Mouse (Mus musculus) frontal cortex, postnatal 14 days (tissue): ENCODE measurements around the gene Gzmd.
"Not testable (repeated sequence)": the region's sequence is repeated elsewhere in the genome, so short reads cannot be mapped to it uniquely, and the experiment has no call there.

Experiments used
- DNase-seq, 2 experiments: peaks; one replicate each; pipeline ENCODE4 v3.0.0; 2022; ENCODE audit warnings: low spot score in 2 of 2

Gzmd gene

DNA sequence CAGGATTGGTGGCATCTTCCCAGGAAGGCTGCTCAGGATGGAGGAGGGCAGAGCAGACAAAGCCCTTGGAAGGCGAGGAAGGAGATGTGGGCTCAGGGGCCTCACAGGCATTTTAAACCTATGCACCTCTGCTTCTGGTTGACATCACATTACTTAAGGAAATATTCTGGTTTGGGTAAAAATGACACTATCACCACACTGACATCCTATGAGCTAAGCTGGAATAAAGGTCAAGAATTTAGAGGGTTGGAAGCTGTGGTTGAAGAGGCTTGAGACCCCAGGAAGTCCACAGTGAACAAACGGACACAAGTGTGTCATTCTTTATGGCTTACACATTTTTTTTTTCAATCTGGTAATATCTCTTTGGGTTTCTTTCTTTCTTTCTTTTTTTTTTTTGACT is at the start of gene Gzmd:
TSS of gene Gzmd (minus strand) at position 101 of the 400 bp plus-strand sequence.
- not testable (repeated sequence) for DNase-seq

DNA sequence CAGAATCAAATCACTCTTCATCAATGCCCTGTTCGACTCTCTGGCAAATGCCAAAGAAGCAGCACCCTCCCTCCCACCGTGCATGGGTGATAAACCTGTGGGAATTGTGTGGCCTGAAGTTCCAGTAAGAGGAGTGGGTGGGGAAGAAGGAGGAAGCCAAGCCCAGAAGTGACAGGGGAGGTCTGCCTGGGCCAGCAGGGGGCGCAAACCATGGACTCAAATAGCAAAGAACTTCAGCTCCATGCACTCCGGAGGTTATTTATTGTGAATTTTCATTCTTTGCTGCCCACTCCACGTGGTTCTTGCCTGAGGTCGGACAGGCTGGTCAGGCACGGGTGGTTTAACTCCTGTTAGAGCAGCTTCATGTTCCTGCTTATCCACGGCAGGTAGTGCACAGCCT is 45.2 kb upstream of the Gzmd start:
- DNase-seq = not testable (repeated sequence)

DNA sequence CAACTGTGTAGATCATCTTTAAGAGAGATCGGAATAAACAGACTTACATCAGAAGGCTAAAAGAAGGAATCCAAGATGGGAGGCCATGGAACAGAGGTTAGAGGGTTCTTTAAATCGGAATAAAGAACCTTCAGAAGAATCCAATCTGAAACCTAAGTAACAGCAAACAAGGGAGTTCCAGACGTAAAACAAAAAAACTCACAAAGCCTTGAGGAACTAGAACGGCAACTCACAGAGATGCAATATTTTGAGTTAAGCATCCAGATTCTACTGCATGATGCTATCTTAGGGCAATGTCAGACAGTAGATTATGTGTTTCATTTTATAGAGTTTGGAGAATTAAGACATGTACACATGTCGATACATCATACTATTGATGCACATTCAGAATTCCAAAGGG is 42.1 kb upstream of the Gzmd start, which contains the start of gene Gzmn:
TSS of gene Gzmn (minus strand) at position 101 of the 400 bp plus-strand sequence.
- no peak for DNase-seq

DNA sequence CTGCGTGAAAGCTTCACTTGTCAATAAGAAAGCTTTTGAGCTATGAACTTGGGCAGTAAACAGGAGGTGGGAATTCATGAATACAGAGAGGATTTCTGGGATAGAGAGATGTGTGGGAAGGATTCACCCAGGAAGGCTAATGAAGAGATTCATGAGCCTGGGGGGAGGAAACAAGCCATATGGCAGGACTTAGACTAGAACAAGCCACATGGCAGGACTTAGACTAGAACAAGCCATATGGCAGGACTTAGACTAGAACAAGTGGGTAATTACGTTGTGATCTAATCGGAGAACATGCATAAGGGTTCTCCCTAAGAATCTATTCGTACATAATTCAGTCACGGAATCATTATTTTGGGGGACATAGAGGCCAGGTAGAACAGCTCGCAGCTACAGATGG is 41.0 kb upstream of the Gzmd start:
- no peak for DNase-seq

DNA sequence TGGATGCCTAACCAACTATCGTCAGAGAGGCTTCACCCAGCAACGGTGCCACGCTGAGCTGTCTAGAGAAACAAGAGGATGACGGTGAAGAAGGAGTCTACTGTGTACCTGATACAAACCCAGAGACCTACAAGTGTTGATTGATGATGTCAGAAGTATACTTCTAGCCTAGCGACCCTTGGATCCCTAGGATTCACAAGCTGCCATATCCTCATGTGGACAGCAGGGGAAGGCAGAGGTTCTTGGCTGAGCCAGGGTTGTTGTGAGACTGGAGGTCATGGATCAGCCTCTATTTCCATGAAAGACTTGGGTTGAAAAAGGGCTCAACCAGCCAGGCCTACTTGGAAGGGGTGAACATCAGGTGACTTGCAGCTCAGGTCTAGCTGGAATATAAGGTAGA is 40.3 kb upstream of the Gzmd start:
- DNase-seq = no peak

DNA sequence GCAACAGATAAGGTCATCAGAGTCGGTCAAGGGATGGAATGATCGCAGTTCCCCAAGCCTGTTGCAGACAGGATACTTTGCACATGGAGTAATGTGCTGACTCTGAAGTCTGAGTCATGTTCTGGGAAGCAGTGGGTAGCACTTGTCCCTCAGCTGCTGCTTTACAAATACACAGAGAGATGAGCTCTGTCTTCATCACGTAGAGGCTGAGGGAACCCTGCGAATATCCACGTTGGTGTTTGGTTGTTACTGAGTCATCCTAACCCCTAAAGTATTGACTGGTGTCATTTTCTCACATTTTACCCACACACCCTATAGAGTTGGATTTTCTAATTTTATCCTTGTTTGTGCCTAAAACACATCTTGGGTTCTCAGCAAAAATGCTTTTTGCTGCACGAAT is 35.6 kb upstream of the Gzmd start:
- peak in 1 of 2 experiments; percentile 7 for DNase-seq

DNA sequence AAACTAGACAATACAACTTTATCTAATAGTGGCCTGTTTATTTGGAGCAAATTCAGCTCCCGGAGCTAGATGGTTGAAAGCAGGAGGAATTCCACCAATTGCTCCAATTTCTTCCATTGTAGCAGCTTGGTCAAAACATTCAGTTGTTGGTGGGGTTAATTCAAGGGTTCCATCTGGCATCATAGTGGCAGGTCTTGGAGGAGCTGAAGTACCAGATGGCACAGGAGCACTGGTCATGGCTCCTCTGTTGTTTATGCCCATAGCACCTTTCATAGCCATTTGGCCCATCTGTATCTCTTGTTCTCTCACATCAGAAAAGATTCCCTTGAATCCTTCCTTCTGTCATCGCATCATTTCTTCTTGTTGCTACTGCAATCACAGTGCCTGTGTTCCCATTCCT is 29.7 kb upstream of the Gzmd start:
- DNase-seq = no peak

DNA sequence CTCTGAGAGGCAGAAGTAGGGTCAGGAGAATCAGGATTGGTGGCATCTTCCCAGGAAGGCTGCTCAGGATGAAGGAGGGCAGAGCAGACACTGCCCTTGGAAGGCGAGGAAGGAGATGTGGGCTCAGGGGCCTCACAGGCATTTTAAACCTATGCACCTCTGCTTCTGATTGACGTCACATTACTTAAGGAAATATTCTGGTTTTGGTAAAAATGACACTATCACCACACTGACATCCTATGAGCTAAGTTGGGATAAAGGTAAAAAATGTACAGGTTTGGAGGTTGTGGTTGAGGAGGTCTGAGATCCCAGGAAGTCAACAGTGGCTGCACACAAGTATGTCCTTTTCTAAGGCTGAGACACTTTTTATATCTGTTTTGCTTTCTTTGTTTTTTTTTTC is 27.1 kb upstream of the Gzmd start, which contains the start of gene Gzmg:
TSS of gene Gzmg (minus strand) at position 101 of the 400 bp plus-strand sequence.
- not testable (repeated sequence) for DNase-seq

DNA sequence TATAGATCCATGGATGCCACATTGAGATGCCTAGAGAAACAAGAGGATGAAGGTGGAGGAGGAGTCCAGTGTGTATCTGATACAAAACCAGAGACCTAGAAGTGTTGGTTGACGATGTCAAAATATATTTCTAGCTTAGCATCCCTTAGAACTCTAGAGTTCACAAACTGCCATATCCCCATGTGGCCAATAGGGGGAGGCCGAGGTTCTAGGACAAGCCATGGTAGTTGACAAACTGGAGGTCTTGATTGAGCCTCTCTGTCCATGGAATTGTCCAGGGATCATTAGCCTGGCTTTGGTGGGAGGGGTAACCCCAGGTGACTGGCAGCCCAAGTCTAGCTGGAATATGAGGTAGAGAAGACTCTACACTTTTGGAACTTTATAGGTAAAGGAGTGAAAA is 22.9 kb upstream of the Gzmd start:
- DNase-seq = no peak

DNA sequence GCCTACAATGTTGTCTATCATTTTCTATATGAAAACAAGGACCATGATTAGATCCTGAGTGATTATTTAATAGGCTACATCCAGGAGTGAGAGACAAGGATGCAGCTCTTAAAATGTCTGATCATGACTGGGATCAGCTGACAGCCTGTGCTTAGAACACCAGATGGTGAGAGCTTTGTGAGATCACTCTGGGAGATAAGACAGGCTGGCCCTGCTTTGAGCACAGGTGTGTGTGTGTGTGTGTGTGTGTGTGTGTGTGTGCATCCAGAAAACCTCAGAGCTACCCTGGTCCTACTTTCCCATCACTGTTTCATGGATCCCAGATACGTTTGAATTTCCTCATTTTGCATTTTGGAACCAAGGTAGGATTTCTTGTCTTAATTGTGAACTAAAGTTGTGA is 1.3 kb upstream of the Gzmd start:
- not testable (repeated sequence) for DNase-seq

DNA sequence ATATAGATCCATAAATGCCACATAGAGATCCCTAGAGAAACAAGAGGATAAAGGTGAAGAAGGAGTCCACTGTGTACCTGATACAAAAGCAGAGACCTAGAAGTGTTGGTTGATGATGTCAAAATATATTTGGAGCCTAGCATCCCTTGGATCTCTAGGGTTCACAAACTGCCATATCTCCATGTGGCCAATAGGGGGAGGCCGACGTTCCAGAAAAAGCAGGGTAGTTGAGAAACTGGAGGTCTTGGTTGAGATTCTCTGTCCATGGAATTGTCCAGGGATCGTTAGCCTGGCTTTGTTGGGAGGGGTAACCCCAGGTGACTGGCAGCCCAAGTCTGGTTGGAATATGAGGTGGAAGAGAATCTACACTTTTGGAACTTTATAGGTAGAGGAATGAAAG is 4.1 kb downstream of the Gzmd start:
- no peak for DNase-seq

DNA sequence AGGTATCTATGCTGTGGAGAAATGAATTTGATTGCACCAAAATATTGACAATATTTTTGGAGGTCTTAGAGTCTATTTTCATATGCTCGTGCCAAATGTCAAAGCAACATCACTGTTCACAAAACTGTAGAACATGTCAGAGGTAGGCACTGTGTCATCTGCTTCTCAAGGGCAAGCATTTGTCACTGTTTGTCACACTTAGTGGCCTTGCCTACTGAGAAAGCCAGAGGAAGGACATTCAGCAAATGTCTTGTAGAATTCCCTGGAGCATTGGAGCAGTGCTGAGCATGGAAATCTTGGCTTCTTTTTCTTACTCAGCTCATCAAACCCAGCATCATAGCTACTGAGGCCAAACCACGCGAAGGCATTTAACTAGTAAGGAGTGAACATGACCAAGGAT is 8.9 kb downstream of the Gzmd start:
- no peak for DNase-seq

DNA sequence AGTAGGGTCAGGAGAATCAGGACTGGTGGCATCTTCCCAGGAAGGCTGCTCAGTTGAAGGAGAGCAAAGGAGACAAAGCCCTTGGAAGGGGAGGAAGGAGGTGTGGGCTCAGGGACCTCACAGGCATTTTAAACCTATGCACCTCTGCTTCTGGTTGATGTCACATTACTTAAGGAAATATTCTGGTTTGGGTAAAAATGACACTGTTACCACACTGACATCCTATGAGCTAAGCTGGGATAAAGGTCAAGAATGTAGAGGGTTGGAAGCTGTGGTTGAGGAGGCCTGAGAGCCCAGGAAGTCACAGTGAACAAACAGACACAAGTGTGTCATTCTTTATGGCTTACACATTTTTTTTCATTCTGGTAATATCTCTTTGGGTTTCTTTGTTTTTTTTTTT is 11.9 kb downstream of the Gzmd start, which contains the start of gene Gzme:
TSS of gene Gzme (minus strand) at position 101 of the 400 bp plus-strand sequence.
- no peak for DNase-seq

DNA sequence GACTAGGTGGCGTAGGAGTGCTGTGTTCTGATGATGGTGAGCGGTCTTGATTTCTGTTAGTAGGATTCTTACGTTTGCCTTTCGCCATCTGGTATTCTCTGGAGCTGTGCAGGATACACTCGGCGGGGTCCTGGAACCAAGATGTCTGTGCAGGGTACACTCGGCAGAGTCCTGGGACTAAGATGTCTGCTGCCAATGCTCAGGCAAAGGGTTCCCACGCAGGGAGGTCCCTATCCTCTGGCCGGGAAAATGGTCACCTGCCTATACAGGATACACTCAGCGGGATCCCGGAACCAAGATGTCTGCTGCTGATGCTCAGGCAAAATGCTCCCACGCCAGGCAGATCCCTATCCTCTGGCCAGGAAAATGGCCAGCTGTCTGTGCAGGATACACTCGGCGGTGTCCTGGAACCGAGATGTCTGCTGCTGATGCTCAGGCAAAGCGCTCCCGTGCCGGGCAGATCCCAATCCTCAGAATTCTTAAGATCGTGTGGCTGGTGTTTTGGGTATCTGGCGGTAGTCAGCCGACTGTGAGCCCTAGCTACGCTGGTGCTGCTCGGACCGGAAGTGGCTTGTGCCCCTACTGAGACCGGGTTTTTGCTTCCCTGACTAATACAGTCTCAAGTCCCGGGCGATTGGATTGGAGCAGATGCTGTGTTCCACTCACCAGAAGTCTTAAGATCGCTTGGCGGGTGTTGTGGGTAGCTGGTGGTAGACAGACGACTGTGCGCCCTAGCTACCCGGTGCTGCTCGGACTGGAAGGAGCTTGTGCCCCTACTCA is 16.7 kb downstream of the Gzmd start:
- not testable (repeated sequence) for DNase-seq

DNA sequence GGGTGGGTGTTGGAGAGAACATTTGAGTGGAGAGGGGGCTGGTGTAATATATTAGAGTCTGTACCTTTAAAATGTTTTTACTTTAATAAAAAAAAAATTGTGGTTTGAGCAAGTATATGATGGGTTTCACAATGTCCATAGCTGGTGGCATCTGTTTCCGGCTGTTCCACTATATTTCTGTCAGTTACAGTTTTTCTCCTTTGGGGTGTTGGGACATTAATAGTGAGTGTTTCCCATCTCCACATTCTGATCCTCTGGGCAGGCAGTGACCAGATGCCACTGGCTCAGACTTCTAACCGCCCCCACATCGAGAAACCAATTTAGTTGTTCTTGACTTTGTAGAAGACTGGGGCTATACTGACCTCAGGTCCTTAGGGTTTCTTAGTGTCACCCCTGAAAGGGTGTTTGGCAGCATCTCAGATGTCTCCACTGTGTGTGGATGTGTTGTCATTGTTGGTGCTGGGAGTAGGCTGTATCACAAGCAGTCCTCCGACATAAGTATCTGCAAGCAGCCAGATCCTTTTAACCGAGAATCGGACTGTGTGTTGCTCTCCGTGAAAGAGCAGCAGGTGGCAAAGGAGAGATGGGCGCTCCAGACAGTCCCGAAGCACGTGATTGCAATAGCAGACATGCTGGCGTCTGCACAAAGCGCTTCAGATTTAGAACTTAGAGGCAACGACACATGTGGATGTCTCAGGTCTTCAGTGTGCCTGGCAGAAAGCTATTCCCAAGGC is 26.8 kb downstream of the Gzmd start:
- no peak for DNase-seq

DNA sequence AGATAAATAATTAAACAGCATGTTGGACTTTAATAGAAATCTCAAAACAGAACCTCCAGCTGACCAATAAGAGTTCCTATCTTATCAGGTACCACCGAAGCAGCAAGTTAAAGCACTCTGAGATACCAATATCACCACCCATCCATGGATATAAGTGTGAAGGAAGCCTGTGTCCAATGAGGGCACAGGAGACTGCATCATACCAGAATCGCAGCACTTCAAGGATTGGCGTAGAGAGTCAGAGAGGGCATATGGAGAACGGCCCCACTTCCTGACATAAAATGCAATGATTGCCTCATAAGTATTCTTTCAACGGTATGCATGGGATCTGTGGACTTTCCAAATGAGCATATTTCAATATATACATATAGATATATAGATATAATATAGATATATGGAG is 27.4 kb downstream of the Gzmd start:
- DNase-seq = no peak

DNA sequence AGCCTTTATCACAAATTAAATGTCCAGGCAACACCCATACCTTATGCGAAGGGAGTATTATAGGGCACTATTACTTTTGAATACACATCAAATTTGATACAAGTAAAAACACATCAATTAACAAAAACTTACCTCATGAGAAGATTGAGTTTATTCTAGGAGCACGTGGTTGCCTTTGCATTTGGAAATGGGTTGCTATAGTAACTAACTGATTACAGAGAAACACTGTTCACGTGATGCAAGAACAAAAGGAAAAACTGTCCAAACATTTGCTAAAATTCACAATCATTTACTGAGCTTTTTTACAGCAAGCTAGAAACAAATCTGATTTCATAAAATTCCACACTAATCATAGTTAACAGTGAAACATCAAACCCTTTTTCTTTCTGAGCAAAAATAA is 29.0 kb downstream of the Gzmd start:
- no peak for DNase-seq

DNA sequence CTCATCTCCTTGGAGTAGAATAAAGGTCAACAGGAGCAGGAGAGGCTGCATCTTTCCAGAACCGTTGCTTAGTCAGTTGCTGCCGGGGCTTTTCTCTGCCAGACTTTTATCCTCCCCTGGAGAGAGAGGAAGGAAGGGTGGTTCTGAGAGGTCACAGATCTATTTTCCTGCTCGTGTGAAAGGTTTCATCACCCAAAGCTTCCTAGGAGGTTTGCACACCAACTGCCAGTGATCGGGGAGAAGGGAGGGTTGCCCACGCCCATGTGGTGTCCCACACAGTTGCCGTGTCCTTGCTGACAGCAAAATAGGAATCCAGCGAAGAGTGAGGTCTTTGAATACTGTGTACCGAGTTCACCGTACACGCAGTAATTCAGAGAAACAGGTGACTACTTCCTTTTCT is 30.0 kb downstream of the Gzmd start, which contains the start of gene Ctsg:
TSS of gene Ctsg (minus strand) at position 189 of the 400 bp plus-strand sequence.
- DNase-seq = no peak

DNA sequence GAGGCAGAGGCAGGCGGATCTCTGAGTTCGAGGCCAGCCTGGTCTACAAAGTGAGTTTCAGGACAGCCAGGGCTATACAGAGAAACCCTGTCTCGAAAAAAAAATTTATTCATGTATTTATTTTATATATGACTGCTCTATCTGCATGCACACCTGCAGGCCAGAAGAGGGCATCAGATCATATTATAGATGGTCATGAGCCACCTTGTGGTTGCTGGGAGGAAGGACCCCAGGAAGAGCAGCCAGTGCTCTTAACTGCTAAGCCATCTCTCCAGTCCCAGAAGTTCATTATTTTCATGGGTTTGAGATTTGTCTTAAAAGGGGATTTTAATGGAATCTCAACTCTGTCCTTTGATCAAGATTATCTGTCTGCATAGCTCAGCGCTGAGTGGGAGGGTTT is 33.5 kb downstream of the Gzmd start:
- no peak for DNase-seq

DNA sequence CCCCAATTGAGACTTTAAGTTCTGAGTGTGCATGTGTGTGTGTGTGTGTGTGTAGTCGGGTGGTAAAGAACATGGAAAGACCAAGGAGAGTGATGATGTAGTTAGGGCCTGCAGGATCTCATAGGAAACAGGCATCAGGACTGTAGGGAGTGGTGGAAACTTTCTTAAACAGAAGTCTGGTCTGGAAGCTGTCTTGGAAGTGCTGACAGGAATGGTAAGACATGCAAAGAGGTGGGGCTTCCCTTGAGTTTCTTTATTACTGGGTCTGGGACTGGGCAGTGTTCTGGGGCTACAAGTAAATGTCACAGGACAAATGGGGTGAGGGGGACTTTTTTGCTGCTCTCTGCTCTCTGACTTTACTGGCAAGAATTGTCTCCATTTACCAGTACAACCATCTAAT is 34.8 kb downstream of the Gzmd start:
- DNase-seq = no peak

DNA sequence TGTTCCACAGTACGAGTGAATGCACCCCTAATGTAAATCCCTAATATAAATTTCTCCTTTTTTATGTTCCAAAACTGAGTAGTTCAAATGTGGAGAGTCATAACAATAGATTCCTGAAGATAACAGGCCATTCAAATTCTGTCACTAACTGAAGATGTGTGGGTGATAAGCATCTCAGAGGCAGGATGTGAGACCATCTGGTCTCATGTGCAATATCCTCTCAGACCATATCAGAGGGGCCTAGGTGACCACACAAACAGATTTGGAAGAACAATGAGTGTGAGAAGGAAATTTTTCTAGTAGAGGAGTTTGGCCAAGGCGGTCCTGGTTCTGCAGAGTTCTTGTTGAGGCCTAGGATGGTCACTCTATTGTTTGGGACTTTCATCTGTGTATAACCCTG is 39.1 kb downstream of the Gzmd start:
- DNase-seq = no peak

DNA sequence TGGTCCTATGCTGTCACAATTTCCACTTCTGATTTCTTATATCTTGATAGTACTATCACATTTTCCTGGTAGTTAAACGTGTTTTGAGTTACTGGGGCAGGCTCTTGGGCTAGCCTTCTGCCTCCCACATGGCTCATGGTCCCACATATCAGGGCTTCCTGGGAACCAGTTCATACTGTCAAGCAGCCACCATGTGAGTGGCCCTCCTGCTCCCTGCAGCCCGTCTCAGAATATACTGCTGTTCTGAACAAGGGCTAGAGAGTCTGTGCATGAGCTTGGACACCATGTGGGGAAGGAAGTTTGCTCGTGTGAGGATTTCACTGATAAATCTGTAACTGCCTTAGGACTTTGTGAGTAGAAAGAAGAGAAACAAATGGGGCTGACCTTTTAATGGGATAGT is 45.7 kb downstream of the Gzmd start:
- no peak for DNase-seq

DNA sequence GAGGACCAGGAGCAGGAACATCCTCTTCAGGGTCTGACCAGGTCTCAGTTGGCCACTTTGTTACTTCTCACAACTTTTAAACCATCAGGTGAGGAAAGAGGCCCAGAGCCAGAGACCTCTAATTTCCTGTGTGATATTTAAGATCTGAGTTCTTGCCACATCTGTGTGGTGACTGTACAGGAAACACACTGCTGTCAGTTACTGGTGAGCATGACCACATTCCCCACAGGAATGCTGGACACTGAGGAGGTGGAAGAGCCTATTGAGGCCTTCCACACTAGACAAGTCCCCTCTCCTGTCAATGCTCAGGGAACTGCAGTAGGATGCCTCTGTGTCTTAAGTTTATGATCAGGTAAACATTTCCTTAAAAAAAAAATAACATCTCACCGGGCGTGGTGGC is 47.2 kb downstream of the Gzmd start, which contains the start of gene Mcpt8:
TSS of gene Mcpt8 (minus strand) at position 107 of the 400 bp plus-strand sequence.
- DNase-seq = no peak
